Mouse (Mus musculus): ENCODE data around the gene Gm49373.
A peak's percentile ranks its signal among the peaks of the same experiment; 100 is the strongest.
"Not testable (repeated sequence)": the region's sequence is repeated elsewhere in the genome, so short reads cannot be mapped to it uniquely, and the experiment has no call there.

Gene Gm49373

GRCm38 (mm10) chr9:21075625-21076024, 2.7 kb upstream of the Gm49373 start:
- DNase-seq (ENCODE audit: extremely low read depth, insufficient read length, low spot score): no peak

- no peak for DNase-seq (ENCODE audit: extremely low read depth, insufficient read length, low spot score)
These were observed 1.3 kb upstream of the Gm49373 start for GRCm38 (mm10) chr9:21074173-21074572.

- DNase-seq (ENCODE audit: extremely low read depth, insufficient read length, low spot score): peak; percentile 28
These were observed 255 bp downstream of the Gm49373 start for GRCm38 (mm10) chr9:21072641-21073040.

- no peak for DNase-seq (ENCODE audit: extremely low read depth, insufficient read length, low spot score)
These were observed 5.8 kb downstream of the Gm49373 start, which contains the start of gene Zglp1 for GRCm38 (mm10) chr9:21067006-21067684. Zglp1 (minus strand) TSS chr9:21067093.

- DNase-seq (ENCODE audit: extremely low read depth, insufficient read length, low spot score): no peak
These were observed 10.0 kb downstream of the Gm49373 start for GRCm38 (mm10) chr9:21062928-21063327.

GRCm38 (mm10) chr9:21051578-21051977, 21.3 kb downstream of the Gm49373 start:
- no peak for DNase-seq (ENCODE audit: extremely low read depth, insufficient read length, low spot score)

GRCm38 (mm10) chr9:21045235-21045634, 27.7 kb downstream of the Gm49373 start:
- DNase-seq (ENCODE audit: extremely low read depth, insufficient read length, low spot score): no peak

- DNase-seq (ENCODE audit: extremely low read depth, insufficient read length, low spot score): not testable (repeated sequence)
These were observed 28.1 kb downstream of the Gm49373 start for GRCm38 (mm10) chr9:21044785-21045184.

- no peak for DNase-seq (ENCODE audit: extremely low read depth, insufficient read length, low spot score)
These were observed 29.3 kb downstream of the Gm49373 start for GRCm38 (mm10) chr9:21043563-21043962.

GRCm38 (mm10) chr9:21041308-21041707, 31.6 kb downstream of the Gm49373 start:
- no peak for DNase-seq (ENCODE audit: extremely low read depth, insufficient read length, low spot score)

GRCm38 (mm10) chr9:21039779-21040178, 33.1 kb downstream of the Gm49373 start:
- DNase-seq (ENCODE audit: extremely low read depth, insufficient read length, low spot score): no peak

GRCm38 (mm10) chr9:21037481-21037891, 35.4 kb downstream of the Gm49373 start:
- no peak for DNase-seq (ENCODE audit: extremely low read depth, insufficient read length, low spot score)

- no peak for DNase-seq (ENCODE audit: extremely low read depth, insufficient read length, low spot score)
These were observed 36.2 kb downstream of the Gm49373 start for GRCm38 (mm10) chr9:21036666-21037065.

GRCm38 (mm10) chr9:21036161-21036560, 36.7 kb downstream of the Gm49373 start:
- DNase-seq (ENCODE audit: extremely low read depth, insufficient read length, low spot score): no peak

- no peak for DNase-seq (ENCODE audit: extremely low read depth, insufficient read length, low spot score)
These were observed 37.3 kb downstream of the Gm49373 start for GRCm38 (mm10) chr9:21035586-21035985.

GRCm38 (mm10) chr9:21034481-21035085, 38.3 kb downstream of the Gm49373 start:
- DNase-seq (ENCODE audit: extremely low read depth, insufficient read length, low spot score): no peak

GRCm38 (mm10) chr9:21033136-21033535, 39.8 kb downstream of the Gm49373 start:
- peak; percentile 70 for DNase-seq (ENCODE audit: extremely low read depth, insufficient read length, low spot score)

- DNase-seq (ENCODE audit: extremely low read depth, insufficient read length, low spot score): no peak
These were observed 40.4 kb downstream of the Gm49373 start for GRCm38 (mm10) chr9:21032491-21032890.

- no peak for DNase-seq (ENCODE audit: extremely low read depth, insufficient read length, low spot score)
These were observed 41.0 kb downstream of the Gm49373 start, which contains the start of gene Icam5 for GRCm38 (mm10) chr9:21031896-21032351. Icam5 (plus strand) TSS chr9:21032073.

- DNase-seq (ENCODE audit: extremely low read depth, insufficient read length, low spot score): peak; percentile 77
These were observed 41.5 kb downstream of the Gm49373 start for GRCm38 (mm10) chr9:21031251-21031895.

GRCm38 (mm10) chr9:21030781-21031250, 42.1 kb downstream of the Gm49373 start:
- DNase-seq (ENCODE audit: extremely low read depth, insufficient read length, low spot score): peak; percentile 75
